Mouse (Mus musculus) liver, adult 2 months (tissue): ENCODE measurements around the gene Ramac.

Experiments
- CTCF ChIP-seq: fragments of 200-500 bp; IDR thresholded peaks from 2 replicates; pipeline ENCODE4 v1.5.1; 2011; ENCODE audit warnings: low read depth, low read length, control low read depth
- POLR2A ChIP-seq: fragments of 200-500 bp; IDR thresholded peaks from 2 replicates; pipeline ENCODE4 v1.6.1; 2011; ENCODE audit warnings: low read length, control low read depth; ENCODE audit not compliant: insufficient read depth; ENCODE audit errors: extremely low read depth

GRCm38 (mm10) chr7:81726728-81727005 is 36.1 kb upstream of the Ramac start:
- TF ChIP-seq CTCF (no peak), POLR2A (no peak)
